Mouse (Mus musculus) neural tube, embryonic 15.5 days (tissue): ENCODE measurements at regions not wholly inside any gene's neighbourhood (a gene's known extent, or its start where the extent isn't known, plus 50 kb on each side); places are given as distances from the start of the nearest gene placed in this dataset.

ENCODE experiments used
- ATAC-seq: fragments of 200-750 bp; cut with Nextera tagmentation; 2 replicates; pipeline ENCODE4 v1.8.0; 2017; ENCODE audit warnings: mild to moderate bottlenecking, moderate TSS enrichment, moderate library complexity; ENCODE audit not compliant: low FRiP score
- H3K27ac ChIP-seq: fragments of 300-500 bp; sonication (generic); replicated peaks from 2 replicates; pipeline ENCODE4 v1.5.1; 2015; ENCODE audit warnings: mild to moderate bottlenecking, inconsistent platforms
- H3K27me3 ChIP-seq: fragments of 300-500 bp; sonication (generic); replicated peaks from 2 replicates; pipeline ENCODE4 v1.6.1; 2015; ENCODE audit warnings: inconsistent platforms
- H3K36me3 ChIP-seq: fragments of 300-500 bp; sonication (generic); 2 replicates; pipeline ENCODE4 v1.6.1; 2015; ENCODE audit warnings: inconsistent platforms
- H3K4me1 ChIP-seq: fragments of 300-500 bp; sonication (generic); 2 replicates; pipeline ENCODE4 v1.6.1; 2015; ENCODE audit warnings: inconsistent platforms
- H3K4me2 ChIP-seq: fragments of 300-500 bp; sonication (generic); 2 replicates; pipeline ENCODE4 v1.6.1; 2015; ENCODE audit warnings: inconsistent platforms, mild to moderate bottlenecking, moderate library complexity
- H3K4me3 ChIP-seq: fragments of 300-500 bp; sonication (generic); replicated peaks from 2 replicates; pipeline ENCODE4 v1.5.1; 2015; ENCODE audit warnings: mild to moderate bottlenecking, inconsistent platforms
- H3K9ac ChIP-seq: fragments of 300-500 bp; sonication (generic); replicated peaks from 2 replicates; pipeline ENCODE4 v1.6.1; 2015; ENCODE audit warnings: mild to moderate bottlenecking, inconsistent platforms
- H3K9me3 ChIP-seq: fragments of 300-500 bp; sonication (generic); replicated peaks from 2 replicates; pipeline ENCODE4 v1.6.1; 2016; ENCODE audit warnings: inconsistent platforms
- WGBS: fragments of 180-500 bp; shearing (Covaris S2); methylation state at CpG from one replicate; pipeline ENCODE4 v1.1.7; 2015; ENCODE audit warnings: mixed read lengths; 5-methylcytosine and 5-hydroxymethylcytosine counted together

- H3K4me3 ChIP-seq: no peak overlapping the region
- WGBS: 60% methylated on average over 6 of the region's 6 CpGs
- H3K4me2 ChIP-seq: no peak overlapping the region
- no peaks in the 10 kb centered on the region for H3K4me1 ChIP-seq
- no peaks in the 10 kb centered on the region for H3K27me3 ChIP-seq
- no peaks in the 10 kb centered on the region for H3K9me3 ChIP-seq
- H3K36me3 ChIP-seq: no peaks in the 10 kb centered on the region
- H3K27ac ChIP-seq: no peak overlapping the region
- H3K9ac ChIP-seq: no peak overlapping the region
- peak; percentile 70 for ATAC-seq
These were observed 527.2 kb downstream of the Triml1 start for GRCm38 (mm10) chr8:42614077-42614476.

- Histone ChIP-seq H3K9ac (no peak overlapping the region), H3K27ac (no peak overlapping the region), H3K4me3 (no peak overlapping the region), H3K4me1 (no peaks in the 10 kb centered on the region), H3K27me3 (no peaks in the 10 kb centered on the region), H3K9me3 (no peaks in the 10 kb centered on the region), H3K36me3 (no peaks in the 10 kb centered on the region), H3K4me2 (no peak overlapping the region)
- ATAC-seq: no peak
- WGBS: 88% methylated on average over 2 of the region's 2 CpGs
These were observed 544.6 kb downstream of the Triml1 start for GRCm38 (mm10) chr8:42596639-42597038.
